Mouse (Mus musculus): ENCODE measurements around the gene Arpp19. TPM values are rescaled to one million over a fixed set of nuclear protein-coding genes. Genes with fewer than 3 reads are reported as not detected.

The Arpp19 gene
- 274 and 341 TPM in 2 replicates for polyA plus RNA-seq (2014; fragmentation: Nextera tagmentation; extraction: Ambion mirVana)

DNA sequence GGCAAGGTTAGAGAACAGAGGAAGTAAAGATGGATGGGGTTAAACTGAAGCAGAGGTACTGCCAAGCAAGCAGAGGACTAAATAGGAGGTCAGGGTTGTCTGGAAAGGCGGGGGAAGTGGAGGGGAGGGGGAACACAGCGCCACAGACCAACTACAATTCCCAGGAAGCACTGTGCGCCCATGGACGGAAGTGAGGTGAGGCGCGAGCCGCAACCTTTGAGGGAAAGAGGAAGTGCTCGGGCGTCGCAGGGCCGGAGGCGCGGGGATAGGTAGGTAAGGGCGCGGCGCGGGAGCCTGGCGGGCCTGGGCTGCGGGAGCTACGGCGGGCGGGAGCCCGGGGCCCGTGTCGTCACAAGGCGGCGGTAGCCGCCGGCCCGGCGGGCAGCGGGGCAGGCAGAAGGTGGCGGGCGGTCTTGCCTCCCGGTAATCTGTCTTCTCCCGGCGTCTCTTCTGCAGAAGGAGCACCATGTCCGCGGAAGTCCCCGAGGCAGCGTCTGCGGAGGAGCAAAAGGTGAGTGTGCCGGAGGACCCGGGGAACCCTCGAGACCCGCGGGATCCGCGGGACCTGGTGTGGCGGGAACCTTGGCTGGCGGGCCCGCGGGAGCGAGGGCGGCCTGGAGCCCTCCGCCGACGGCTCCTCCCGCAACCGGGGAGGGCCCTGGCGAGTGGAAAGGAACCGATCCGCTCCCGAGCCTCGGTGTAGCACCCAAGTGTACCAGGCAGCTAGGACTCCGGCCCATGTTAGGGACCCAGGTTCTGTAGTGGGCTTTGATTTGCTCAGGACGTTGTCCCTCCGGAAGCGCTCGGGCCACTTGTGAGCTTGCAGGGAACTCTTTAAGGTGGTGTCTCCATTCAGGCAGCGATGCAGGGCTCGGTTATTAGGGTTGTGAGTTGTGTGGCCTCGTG lies at the start of gene Arpp19:
Arpp19 (plus strand) TSS at position 164 of the 906 bp plus-strand sequence.
- H3K4me1 ChIP-seq (ENCODE audit: control insufficient read depth, insufficient read depth, low read length): peaks cover 11% of the 10 kb centered on the region
- ATAC-seq (ENCODE audit: low FRiP score, low TSS enrichment): peak; percentile 97
- H3K27ac ChIP-seq (ENCODE audit: low read depth, low read length): peak within 1 kb of the TSS; percentile 62
- no peaks in the 10 kb centered on the region for H3K9me3 ChIP-seq (ENCODE audit: control insufficient read depth, low read length)
- peak within 1 kb of the TSS; percentile 67 for H3K4me2 ChIP-seq (replicated peaks; ENCODE audit: low read depth, low read length)
- no peaks in the 10 kb centered on the region for H3K27me3 ChIP-seq (ENCODE audit: control insufficient read depth, insufficient read depth, low read length)
- H3K4me3 ChIP-seq (ENCODE audit: low read length): peak within 1 kb of the TSS; percentile 95
- H3K9ac ChIP-seq (ENCODE audit: low read depth, low read length): peak within 1 kb of the TSS; percentile 75
- H3K36me3 ChIP-seq (ENCODE audit: control insufficient read depth, insufficient read depth, low read length): peaks cover 7% of the 10 kb centered on the region; the same call in 1 of the 2 replicates
- under 1% methylated on average over 72 of the region's 73 CpGs for WGBS

- no peak overlapping the region for H3K4me3 ChIP-seq (ENCODE audit: low read length)
- no peak for ATAC-seq (ENCODE audit: low FRiP score, low TSS enrichment)
- no peaks in the 10 kb centered on the region for H3K9me3 ChIP-seq (ENCODE audit: control insufficient read depth, low read length)
- H3K27ac ChIP-seq (ENCODE audit: low read depth, low read length): no peak overlapping the region
- WGBS: 85% methylated on average over 7 of the region's 7 CpGs
- no peaks in the 10 kb centered on the region for H3K27me3 ChIP-seq (ENCODE audit: control insufficient read depth, insufficient read depth, low read length)
- no peak overlapping the region for H3K9ac ChIP-seq (ENCODE audit: low read depth, low read length)
- no peak overlapping the region for H3K4me2 ChIP-seq (replicated peaks; ENCODE audit: low read depth, low read length)
- no peaks in the 10 kb centered on the region for H3K4me1 ChIP-seq (ENCODE audit: control insufficient read depth, insufficient read depth, low read length)
- H3K36me3 ChIP-seq (ENCODE audit: control insufficient read depth, insufficient read depth, low read length): no peaks in the 10 kb centered on the region
Observed at GRCm38 (mm10) chr9:74988893-74989460, 48.4 kb upstream of the Arpp19 start.

DNA sequence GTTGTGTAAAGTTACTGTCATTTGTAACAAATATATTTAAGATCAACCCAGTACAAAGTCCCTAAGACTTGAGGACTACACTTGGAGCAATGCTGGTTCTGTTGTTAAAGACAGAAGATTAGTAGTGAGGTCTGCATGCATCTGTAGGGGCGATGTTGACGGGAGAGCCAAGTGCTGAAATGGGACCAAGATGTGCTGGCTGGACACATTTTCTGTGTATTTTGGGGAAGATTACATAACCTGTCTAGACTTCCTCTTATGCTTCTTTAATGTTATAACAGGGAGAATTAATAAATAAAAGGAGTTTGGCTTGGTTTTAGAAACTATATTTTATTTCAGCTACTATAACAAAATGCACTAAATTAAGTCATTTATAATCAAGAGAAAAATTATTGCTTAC lies 47.4 kb upstream of the Arpp19 start:
- ATAC-seq (ENCODE audit: low FRiP score, low TSS enrichment): no peak
- 86% methylated on average over 2 of the region's 2 CpGs for WGBS
- H3K4me3 ChIP-seq (ENCODE audit: low read length): no peak overlapping the region
- H3K4me2 ChIP-seq (replicated peaks; ENCODE audit: low read depth, low read length): no peak overlapping the region
- no peaks in the 10 kb centered on the region for H3K9me3 ChIP-seq (ENCODE audit: control insufficient read depth, low read length)
- no peak overlapping the region for H3K9ac ChIP-seq (ENCODE audit: low read depth, low read length)
- no peaks in the 10 kb centered on the region for H3K27me3 ChIP-seq (ENCODE audit: control insufficient read depth, insufficient read depth, low read length)
- H3K36me3 ChIP-seq (ENCODE audit: control insufficient read depth, insufficient read depth, low read length): no peaks in the 10 kb centered on the region
- no peak overlapping the region for H3K27ac ChIP-seq (ENCODE audit: low read depth, low read length)
- no peaks in the 10 kb centered on the region for H3K4me1 ChIP-seq (ENCODE audit: control insufficient read depth, insufficient read depth, low read length)

GRCm38 (mm10) chr9:74994611-74995257 lies 42.7 kb upstream of the Arpp19 start:
- H3K4me2 ChIP-seq (replicated peaks; ENCODE audit: low read depth, low read length): no peak overlapping the region
- H3K9ac ChIP-seq (ENCODE audit: low read depth, low read length): no peak overlapping the region
- H3K4me3 ChIP-seq (ENCODE audit: low read length): no peak overlapping the region
- no peak for ATAC-seq (ENCODE audit: low FRiP score, low TSS enrichment)
- 90% methylated on average over 10 of the region's 10 CpGs for WGBS
- no peaks in the 10 kb centered on the region for H3K4me1 ChIP-seq (ENCODE audit: control insufficient read depth, insufficient read depth, low read length)
- no peak overlapping the region for H3K27ac ChIP-seq (ENCODE audit: low read depth, low read length)
- H3K9me3 ChIP-seq (ENCODE audit: control insufficient read depth, low read length): no peaks in the 10 kb centered on the region
- H3K27me3 ChIP-seq (ENCODE audit: control insufficient read depth, insufficient read depth, low read length): no peaks in the 10 kb centered on the region
- H3K36me3 ChIP-seq (ENCODE audit: control insufficient read depth, insufficient read depth, low read length): no peaks in the 10 kb centered on the region

- Histone ChIP-seq H3K36me3 (ENCODE audit: control insufficient read depth, insufficient read depth, low read length) (no peaks in the 10 kb centered on the region), H3K4me3 (ENCODE audit: low read length) (no peak overlapping the region), H3K4me2 (replicated peaks; ENCODE audit: low read depth, low read length) (no peak overlapping the region), H3K9ac (ENCODE audit: low read depth, low read length) (no peak overlapping the region), H3K27me3 (ENCODE audit: control insufficient read depth, insufficient read depth, low read length) (no peaks in the 10 kb centered on the region), H3K9me3 (ENCODE audit: control insufficient read depth, low read length) (no peaks in the 10 kb centered on the region), H3K4me1 (ENCODE audit: control insufficient read depth, insufficient read depth, low read length) (no peaks in the 10 kb centered on the region), H3K27ac (ENCODE audit: low read depth, low read length) (no peak overlapping the region)
- WGBS: 61% methylated on average over 2 of the region's 2 CpGs
- ATAC-seq (ENCODE audit: low FRiP score, low TSS enrichment): no peak
Observed at GRCm38 (mm10) chr9:74996349-74996748, 41.1 kb upstream of the Arpp19 start.

DNA sequence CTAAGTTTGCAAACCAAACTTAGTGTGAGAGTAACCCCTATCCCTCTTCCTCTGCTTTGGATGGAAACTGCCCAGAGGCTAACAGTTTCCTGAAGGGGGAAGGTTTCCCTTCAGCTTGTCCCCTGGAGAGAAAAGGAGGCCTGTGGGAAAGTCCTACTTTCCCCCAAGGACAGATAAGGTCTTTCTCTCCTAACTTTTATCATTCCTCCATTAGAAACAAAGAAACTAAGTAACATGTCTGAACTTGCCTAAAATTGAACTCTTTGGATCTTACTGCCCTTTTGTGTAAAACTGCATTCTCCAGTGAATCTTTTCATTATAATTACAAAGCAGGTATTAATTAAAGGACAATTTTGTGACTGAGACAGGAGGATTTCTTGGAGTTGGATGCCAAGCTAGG lies 39.4 kb upstream of the Arpp19 start:
- Histone ChIP-seq H3K36me3 (ENCODE audit: control insufficient read depth, insufficient read depth, low read length) (no peaks in the 10 kb centered on the region), H3K9me3 (ENCODE audit: control insufficient read depth, low read length) (no peaks in the 10 kb centered on the region), H3K27me3 (ENCODE audit: control insufficient read depth, insufficient read depth, low read length) (no peaks in the 10 kb centered on the region), H3K4me3 (ENCODE audit: low read length) (no peak overlapping the region), H3K27ac (ENCODE audit: low read depth, low read length) (no peak overlapping the region), H3K4me1 (ENCODE audit: control insufficient read depth, insufficient read depth, low read length) (no peaks in the 10 kb centered on the region), H3K9ac (ENCODE audit: low read depth, low read length) (no peak overlapping the region), H3K4me2 (replicated peaks; ENCODE audit: low read depth, low read length) (no peak overlapping the region)
- ATAC-seq (ENCODE audit: low FRiP score, low TSS enrichment): no peak

- no peak overlapping the region for H3K4me3 ChIP-seq (ENCODE audit: low read length)
- ATAC-seq (ENCODE audit: low FRiP score, low TSS enrichment): no peak
- H3K9me3 ChIP-seq (ENCODE audit: control insufficient read depth, low read length): no peaks in the 10 kb centered on the region
- H3K4me1 ChIP-seq (ENCODE audit: control insufficient read depth, insufficient read depth, low read length): no peaks in the 10 kb centered on the region
- no peak overlapping the region for H3K4me2 ChIP-seq (replicated peaks; ENCODE audit: low read depth, low read length)
- H3K9ac ChIP-seq (ENCODE audit: low read depth, low read length): no peak overlapping the region
- 82% methylated on average over 6 of the region's 6 CpGs for WGBS
- H3K27me3 ChIP-seq (ENCODE audit: control insufficient read depth, insufficient read depth, low read length): no peaks in the 10 kb centered on the region
- H3K36me3 ChIP-seq (ENCODE audit: control insufficient read depth, insufficient read depth, low read length): 0 out of 2 replicates have a peak, but pooled peaks cover under 1% of the 10 kb centered on the region
- no peak overlapping the region for H3K27ac ChIP-seq (ENCODE audit: low read depth, low read length)
Observed at GRCm38 (mm10) chr9:75001006-75001405, 36.4 kb upstream of the Arpp19 start.

- 67% methylated on average over 5 of the region's 5 CpGs for WGBS
- peaks cover 5% of the 10 kb centered on the region; the same call in 1 of the 2 replicates for H3K36me3 ChIP-seq (ENCODE audit: control insufficient read depth, insufficient read depth, low read length)
- no peak for ATAC-seq (ENCODE audit: low FRiP score, low TSS enrichment)
- no peak overlapping the region for H3K4me2 ChIP-seq (replicated peaks; ENCODE audit: low read depth, low read length)
- no peaks in the 10 kb centered on the region for H3K9me3 ChIP-seq (ENCODE audit: control insufficient read depth, low read length)
- no peaks in the 10 kb centered on the region for H3K27me3 ChIP-seq (ENCODE audit: control insufficient read depth, insufficient read depth, low read length)
- H3K4me3 ChIP-seq (ENCODE audit: low read length): no peak overlapping the region
- no peaks in the 10 kb centered on the region for H3K4me1 ChIP-seq (ENCODE audit: control insufficient read depth, insufficient read depth, low read length)
- H3K27ac ChIP-seq (ENCODE audit: low read depth, low read length): no peak overlapping the region
- no peak overlapping the region for H3K9ac ChIP-seq (ENCODE audit: low read depth, low read length)
Observed at GRCm38 (mm10) chr9:75001611-75002204, 35.7 kb upstream of the Arpp19 start.

All from kidney, embryonic 14.5 days (tissue).